Mouse (Mus musculus) heart, adult 11 months (tissue): Measurements from ENCODE around the gene Actr3b.

Source experiments
- DNase-seq: peaks from one replicate; pipeline ENCODE4 v3.0.0; 2022

Gene Actr3b

GRCm38 (mm10) chr5:25759460-25760409, at the start of gene Actr3b:
Gene Actr3b (plus strand): TSS chr5:25759997.
- peak; percentile 99 for DNase-seq

GRCm38 (mm10) chr5:25713001-25713706, 46.6 kb upstream of the Actr3b start:
- DNase-seq, result peak; percentile 76

DNA sequence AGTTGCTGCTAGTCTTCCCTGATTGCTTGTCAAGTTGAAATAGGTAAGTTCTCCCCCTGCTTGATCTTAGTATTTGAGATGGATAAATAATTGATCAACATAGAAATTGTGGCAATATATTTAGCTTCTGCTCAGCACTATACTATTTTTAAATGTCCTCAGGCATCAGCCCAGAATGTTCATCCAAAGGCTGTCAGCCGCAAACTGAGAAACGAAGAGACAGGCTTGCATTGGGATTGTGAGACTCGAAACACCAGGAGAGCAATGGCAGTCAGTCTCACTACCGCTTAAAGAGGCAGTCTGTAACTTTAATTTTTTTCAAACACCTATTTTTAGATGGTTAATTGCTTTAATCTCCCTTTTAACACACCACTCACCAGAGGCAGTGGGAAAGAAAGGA, 40.4 kb upstream of the Actr3b start:
- peak; percentile 64 for DNase-seq

DNA sequence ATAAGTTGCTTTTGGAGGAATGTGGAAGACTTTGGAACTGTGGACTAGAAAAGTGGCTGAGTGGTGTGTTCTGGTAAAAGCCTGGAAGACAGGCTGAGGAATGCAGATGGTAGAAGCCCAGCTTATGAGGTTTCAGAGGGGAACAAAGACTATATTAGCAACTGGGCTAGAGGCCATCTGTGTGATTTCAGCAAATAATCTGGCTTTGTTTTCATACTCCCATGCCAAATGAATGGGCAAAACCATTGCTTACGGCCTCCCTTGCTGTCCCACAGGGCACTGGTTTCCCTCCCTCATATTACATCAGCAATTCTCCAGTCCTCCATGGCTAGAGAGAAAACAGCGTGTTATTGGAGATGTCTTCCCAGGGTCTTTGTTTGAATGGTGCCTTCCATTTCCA, 36.8 kb upstream of the Actr3b start:
- DNase-seq, result peak; percentile 90

DNA sequence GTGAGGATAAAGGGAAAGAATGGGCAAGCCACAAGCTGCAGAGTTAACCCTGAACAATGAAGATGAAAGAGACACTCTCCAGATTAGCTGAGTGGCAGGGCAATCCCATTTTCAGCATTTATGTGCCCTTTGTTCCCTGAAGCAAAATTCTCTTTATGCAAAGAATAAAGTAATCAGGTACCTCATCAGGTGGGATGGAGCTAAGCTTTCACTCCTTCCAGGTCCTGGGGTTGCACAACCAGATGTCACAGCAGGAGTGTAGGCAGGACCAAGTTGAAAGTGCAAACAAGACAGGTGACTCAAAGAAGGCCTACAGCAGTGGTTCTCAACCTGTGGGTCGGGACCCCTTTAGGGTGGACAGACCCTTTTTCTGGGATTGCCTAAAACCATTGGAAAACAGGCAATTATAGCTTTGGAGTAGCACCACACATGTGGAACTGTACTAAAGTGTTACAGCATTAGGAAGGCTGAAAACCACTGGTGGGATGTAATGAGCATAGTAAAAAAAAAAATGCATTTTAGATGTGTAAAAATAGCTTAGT, 35.6 kb upstream of the Actr3b start:
- DNase-seq, result peak; percentile 59

DNA sequence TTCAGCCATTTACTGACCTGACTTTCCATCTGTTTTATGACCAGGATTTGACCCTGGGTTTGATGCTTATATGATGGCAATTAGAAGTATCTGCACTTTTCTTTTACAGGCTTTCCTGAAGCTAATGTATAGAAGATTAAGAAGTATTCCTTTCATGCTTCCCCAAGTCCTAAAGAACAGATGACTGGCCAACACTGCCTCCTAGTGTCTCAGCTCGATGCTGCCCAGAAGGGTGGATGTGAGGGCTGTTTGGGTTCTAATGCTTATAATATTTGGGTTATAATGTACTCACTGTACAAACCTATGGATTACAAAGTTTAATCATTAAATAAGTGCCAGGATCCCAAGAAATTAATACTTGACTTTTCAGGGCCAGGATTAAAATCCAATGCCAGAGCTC, 25.5 kb upstream of the Actr3b start:
- peak; percentile 64 for DNase-seq

GRCm38 (mm10) chr5:25735861-25736260, 23.9 kb upstream of the Actr3b start:
- DNase-seq, result peak; percentile 79

- no peak for DNase-seq
These were observed 21.3 kb upstream of the Actr3b start for GRCm38 (mm10) chr5:25738448-25738847.

DNA sequence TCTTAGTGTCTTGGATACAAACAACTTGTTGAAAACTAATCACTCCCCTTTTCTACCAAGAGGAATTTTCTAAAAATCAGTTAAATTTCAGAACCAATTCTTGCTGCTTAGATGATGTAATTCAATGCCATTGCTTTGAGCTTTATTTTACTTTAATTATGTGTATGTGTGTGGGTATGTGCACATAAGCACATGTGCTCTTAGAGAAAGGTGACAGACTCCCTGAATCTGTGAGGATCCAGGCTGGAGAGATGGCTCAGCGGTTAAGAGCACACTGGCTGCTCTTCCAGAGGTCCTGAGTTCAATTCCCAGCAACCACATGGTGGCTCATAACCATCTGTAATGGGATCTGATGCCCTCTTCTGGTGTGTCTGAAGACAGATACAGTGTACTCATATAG, 20.9 kb upstream of the Actr3b start:
- peak; percentile 43 for DNase-seq

DNA sequence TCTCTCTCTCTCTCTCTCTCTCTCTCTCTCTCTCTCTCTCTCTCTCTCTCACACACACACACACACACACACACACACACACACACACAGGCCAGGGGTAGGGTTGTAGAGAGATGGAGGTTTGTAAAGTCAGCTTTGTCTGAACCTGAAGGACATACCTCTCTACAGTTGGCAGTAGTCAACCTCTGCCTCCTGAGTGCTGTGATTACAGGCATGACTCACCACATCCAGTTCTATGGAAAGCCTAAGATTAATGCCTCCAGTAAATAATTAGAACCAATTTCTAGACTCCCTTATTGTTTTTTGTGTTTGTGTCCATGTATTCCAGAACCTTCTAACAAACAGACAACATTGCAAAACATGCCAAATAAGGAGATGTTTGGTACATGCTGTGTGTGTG, 11.9 kb upstream of the Actr3b start:
- peak; percentile 53 for DNase-seq

- DNase-seq, result peak; percentile 84
These were observed 11.2 kb upstream of the Actr3b start for GRCm38 (mm10) chr5:25748613-25749012.

DNA sequence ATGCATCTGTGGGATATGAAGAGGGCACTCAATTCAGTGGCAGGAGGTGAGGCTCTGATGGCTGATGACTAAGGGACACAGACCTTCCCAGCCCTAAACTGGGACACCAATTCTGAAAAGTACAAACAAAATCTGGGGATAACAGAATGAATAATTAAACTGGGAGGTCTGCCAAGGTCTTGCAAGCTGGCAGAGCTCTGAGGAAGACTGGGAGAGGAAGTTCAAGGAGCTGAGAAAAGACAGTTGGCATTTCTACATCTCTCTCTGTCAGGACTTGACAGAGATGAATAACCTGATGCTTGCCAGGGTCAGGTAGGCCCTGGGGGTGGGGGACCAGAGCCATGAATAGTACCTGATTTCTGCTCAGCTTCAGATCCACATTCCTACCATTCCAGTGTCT, 8.2 kb upstream of the Actr3b start:
- peak; percentile 72 for DNase-seq

GRCm38 (mm10) chr5:25752862-25753261, 6.9 kb upstream of the Actr3b start:
- DNase-seq, result peak; percentile 95

DNA sequence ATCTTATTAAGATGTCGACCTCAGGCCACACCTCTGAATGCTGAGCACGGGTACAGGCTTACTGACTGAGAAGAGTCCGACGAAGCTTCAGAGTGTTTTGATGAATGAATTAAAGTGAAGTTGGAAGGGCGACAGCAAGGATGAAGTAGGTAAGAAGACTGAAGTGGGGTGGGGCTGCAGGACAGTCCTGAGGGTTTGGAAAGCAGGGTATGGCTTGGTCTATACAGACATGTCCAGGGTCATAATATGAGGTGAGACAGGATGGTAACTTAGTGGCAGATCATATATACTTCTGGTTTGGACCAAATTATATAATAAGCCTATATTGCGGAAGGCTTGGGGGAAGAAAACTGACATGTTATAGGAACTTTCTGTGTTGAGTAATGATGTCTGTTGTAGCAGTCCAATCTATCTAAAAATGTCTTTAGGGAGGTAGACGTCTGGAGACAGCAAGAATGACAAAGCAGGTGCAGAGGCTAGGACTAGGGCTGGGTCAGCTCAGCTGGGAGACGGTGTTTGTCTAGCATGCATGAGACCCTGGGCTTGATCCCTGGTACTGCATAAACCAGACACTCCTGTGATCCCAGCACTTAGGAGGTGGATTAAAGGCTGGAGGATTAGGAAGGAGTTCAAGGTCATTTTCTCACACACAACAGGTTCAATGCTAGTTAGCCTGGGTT, 6.1 kb upstream of the Actr3b start:
- DNase-seq, result peak; percentile 69

DNA sequence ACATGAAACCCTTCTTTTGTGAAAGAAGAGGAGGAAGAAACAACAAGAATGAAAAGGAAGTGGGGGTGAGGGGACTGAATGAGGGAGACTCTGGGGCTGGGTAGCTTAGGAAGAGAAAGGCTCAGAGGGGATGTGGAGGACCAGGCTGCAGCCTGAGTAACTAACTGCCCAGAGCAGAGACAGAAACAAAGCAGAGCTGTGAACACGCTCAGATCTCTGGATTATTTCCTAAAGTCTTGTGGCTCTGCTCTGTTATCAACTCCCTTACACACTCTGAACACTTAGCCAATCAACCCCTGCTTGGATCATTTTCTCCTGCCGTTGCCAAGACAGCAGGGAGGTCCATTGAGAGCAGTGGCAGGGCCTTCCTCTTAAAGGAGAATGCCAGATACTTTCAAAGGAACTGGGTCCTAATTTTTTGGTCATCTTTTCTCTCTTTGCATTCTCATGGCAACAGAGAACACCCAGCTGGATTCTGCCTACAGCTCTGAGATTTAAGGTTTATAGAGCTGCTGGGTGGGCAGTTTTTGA, 5.5 kb upstream of the Actr3b start:
- peak; percentile 97 for DNase-seq

DNA sequence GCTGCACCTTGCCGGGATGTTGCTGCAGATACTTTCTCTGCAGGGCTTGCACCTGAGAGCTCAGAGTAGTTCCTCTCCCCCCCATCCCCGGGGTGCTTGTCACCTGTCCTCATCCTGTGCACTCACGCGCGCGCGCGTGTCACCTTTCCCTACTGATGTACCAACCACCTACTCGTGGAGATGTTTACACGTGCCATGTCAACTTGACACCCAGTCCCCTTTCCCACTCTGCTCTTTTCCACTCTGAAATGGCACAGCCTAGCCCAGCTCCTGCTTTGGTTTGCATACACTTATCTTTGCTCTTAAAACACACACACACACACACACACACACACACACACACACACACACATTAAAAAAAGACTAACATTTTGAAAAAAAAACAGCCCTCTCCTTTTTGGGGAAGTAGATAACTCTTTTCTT, 624 bp downstream of the Actr3b start:
- peak; percentile 95 for DNase-seq

DNA sequence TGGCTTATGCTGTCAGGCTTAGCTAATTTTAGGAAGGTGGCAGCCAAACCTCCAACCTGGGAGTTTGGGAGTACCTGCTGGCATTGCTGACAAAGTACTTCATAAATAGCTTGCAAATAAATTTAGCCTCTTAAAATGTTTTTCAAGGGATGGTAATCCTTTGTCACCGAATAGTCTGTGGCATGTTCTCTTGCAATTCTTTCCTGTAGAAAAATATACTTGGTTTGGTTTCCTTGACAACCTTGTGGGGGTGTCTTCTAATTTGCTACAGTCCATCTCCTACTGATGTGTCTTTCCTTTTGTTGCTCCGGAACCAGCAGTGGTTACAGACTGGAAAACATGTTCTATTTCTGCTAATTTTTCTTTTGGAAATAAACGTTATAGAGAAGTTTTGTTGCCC, 1.1 kb downstream of the Actr3b start:
- peak; percentile 37 for DNase-seq

GRCm38 (mm10) chr5:25761850-25762249, 2.1 kb downstream of the Actr3b start:
- DNase-seq, result peak; percentile 90

DNA sequence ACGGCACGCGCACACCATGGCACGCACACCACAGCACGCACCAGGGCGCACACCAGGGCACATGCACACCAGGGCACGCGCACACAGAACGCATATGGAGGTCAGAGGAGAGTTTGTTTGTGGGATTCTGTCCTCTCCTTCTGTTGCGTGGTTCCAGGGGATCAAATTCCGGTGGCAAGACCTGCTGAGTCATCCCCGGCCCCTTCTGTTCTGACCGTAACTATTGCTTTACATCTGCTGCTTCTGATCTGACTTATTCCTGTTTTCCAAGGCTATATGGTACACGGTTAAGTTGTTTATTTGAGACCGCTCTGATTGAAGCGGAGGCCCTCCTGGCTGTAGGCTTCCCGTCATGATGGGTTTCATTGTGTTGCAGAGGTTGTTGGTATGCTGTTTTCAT, 9.2 kb downstream of the Actr3b start:
- DNase-seq, result peak; percentile 28

DNA sequence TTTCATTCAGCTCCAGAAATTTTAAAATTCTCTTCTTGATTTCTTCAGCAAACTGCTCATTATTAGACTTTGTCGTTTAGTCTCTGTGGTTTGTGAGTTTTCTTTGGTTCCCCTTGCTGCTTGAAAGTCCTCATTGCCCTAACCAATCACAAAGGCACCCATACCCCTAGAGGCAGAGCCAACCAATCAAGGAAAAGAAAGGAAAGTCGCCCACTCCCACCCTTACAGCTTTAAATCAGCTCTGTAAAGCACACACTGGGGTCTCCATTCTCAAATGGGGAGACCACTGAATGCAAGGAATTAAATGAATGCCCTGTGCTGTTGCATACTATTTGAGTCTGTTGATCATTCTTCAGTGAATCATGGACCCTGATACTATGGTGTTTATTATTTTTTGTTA, 9.6 kb downstream of the Actr3b start:
- peak; percentile 58 for DNase-seq

DNA sequence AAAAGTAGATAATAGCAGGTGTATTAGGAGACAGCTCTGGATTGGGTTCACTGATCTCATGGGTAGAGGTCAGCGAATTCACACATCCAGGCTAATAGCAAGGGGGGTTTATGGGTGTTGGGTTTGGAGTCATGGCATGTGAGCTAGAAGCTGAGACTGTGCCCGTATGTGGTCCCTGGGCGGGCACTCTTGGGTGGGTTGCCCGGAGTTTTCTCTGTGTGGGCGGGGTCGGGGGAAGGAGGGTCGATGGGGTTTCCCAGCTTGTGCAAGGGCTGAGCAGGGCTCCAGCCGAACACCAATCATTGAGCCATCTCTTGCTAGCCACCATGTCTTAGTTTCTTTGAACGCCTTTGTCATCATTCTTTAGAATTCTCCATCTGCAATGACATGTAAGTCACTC, 12.7 kb downstream of the Actr3b start:
- DNase-seq, result peak; percentile 76

DNA sequence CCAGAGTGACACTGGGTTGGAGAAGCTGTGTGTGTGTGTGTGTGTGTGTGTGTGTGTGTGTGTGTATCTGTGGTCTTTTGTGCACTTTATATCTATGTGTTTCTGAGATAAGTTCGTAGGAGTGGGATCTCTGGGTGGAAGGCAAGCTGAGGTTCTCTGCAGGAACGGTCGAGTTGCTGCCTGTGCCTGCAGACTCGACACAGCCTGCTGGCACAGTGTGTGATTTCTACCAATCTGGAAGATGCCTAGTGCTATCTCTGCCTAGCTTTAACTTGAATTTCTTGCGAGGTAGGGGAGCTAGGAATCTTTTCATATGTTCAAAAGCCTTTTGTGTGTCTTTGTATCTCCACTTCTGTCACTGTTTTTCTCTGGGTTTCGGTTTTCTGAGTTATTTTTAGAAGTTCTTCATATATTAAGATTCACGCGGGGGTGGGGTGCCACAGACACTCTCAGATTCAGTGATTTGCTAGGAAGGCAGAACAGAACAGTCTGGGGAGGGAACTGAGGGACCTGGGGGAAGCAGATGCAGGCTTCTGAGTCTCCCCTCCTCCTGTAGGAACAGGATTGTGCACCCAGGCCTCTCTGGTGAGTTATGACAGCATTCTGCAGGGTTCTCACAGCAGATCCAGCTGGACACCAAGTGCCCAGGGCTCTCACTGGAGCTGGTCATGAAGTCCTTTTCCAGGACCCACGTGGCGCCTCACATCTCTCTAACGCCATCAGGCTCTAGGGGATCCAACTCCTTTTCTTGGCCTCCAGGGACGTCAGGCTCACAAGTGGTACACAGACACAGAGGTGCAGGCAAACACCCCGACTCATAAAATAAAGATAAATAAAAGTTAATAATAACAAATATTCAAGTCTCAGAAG, 14.4 kb downstream of the Actr3b start:
- peak; percentile 90 for DNase-seq
